Mouse (Mus musculus) neural tube, embryonic 12.5 days (tissue): Measurements from ENCODE around the gene Acss1. TPM values are rescaled to one million over a fixed set of nuclear protein-coding genes. Genes with fewer than 3 reads are reported as not detected.
A peak's percentile ranks its signal among the peaks of the same experiment; 100 is the strongest.

ENCODE experiments used
- ATAC-seq: fragments of 200-750 bp; cut with Nextera tagmentation; 2 replicates; pipeline ENCODE4 v1.8.0; 2017; ENCODE audit warnings: low read depth, mild to moderate bottlenecking, moderate TSS enrichment, moderate library complexity; ENCODE audit not compliant: low FRiP score
- H3K27ac ChIP-seq: fragments of 300-500 bp; sonication (generic); 2 replicates; pipeline ENCODE4 v1.5.1; 2016
- H3K27me3 ChIP-seq: fragments of 300-500 bp; sonication (generic); replicated peaks from 2 replicates; pipeline ENCODE4 v1.6.1; 2016; ENCODE audit warnings: mild to moderate bottlenecking
- H3K36me3 ChIP-seq: fragments of 300-500 bp; sonication (generic); 2 replicates; pipeline ENCODE4 v1.6.1; 2016; ENCODE audit warnings: mild to moderate bottlenecking
- H3K4me1 ChIP-seq: fragments of 300-500 bp; sonication (generic); 2 replicates; pipeline ENCODE4 v1.6.1; 2016
- H3K4me2 ChIP-seq: fragments of 300-500 bp; sonication (generic); replicated peaks from 2 replicates; pipeline ENCODE4 v1.6.1; 2016; ENCODE audit warnings: mild to moderate bottlenecking
- H3K4me3 ChIP-seq: fragments of 300-500 bp; sonication (generic); 2 replicates; pipeline ENCODE4 v1.5.1; 2016
- H3K9ac ChIP-seq: fragments of 300-500 bp; sonication (generic); 2 replicates; pipeline ENCODE4 v1.6.1; 2016; ENCODE audit warnings: mild to moderate bottlenecking
- H3K9me3 ChIP-seq: fragments of 300-500 bp; sonication (generic); 2 replicates; pipeline ENCODE4 v1.6.1; 2016; ENCODE audit warnings: mild to moderate bottlenecking
- WGBS: fragments of 180-500 bp; shearing (Covaris S2); methylation state at CpG from one replicate; pipeline ENCODE4 v1.1.7; 2016; 5-methylcytosine and 5-hydroxymethylcytosine counted together
- polyA plus RNA-seq: library from polyadenylated mRNA; unstranded; fragments of >200 nt; fragmentation: Nextera tagmentation; extraction: Ambion mirVana; gene quantifications from 2 replicates; pipeline ENCODE4 v1.2.1, GENCODE M21; 2016

Acss1 gene
- polyA plus RNA-seq, 1 experiment from 2014 or later: 23.5 TPM

DNA sequence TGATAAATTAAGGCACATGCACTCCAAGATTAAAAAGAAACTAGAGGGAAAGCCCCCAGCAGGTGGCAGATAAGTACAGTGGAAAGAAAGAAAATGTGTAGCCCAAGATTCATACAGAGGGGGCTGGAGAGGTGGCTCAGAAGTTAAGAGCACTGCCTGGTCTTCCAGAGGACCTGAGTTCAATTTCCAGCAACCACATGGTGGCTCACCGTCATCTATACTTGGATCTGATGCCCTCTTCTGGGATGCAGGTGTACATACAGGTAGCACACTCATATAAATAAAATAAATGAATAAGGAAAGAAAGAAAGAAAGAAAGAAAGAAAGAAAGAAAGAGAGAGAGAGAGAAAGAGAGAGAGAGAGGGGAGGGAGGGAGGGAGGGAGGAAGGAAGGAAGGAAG lies 7.2 kb upstream of the Acss1 start:
- no peak overlapping the region for H3K27ac ChIP-seq
- H3K9ac ChIP-seq: no peak overlapping the region
- no peaks in the 10 kb centered on the region for H3K4me1 ChIP-seq
- 0 out of 2 replicates have a peak, but pooled peaks cover 5% of the 10 kb centered on the region for H3K27me3 ChIP-seq
- no peaks in the 10 kb centered on the region for H3K36me3 ChIP-seq
- no peak overlapping the region for H3K4me2 ChIP-seq
- no peak overlapping the region for H3K4me3 ChIP-seq
- H3K9me3 ChIP-seq: no peaks in the 10 kb centered on the region
- no peak for ATAC-seq
- 33% methylated on average over 1 of the region's 1 CpGs for WGBS

DNA sequence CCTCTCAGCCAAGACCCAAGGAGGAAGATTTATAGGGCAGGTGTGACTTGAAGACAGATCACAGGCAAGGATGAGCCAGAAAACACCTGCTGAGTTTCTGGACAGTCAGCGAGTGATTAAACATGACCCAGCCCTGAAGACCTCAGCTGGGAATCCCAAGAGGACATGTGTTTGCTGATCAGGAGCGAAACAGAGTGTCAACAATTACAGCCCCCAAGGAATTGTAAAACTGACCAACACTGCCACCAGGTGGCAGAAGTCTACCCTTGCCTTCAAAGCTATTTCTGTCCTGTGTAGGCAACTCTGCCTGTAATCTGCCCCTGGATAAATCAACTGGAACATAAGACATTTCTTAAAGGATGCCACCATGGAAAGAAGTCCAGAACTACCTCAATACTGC lies 6.6 kb upstream of the Acss1 start:
- Histone ChIP-seq H3K27ac (no peak overlapping the region), H3K27me3 (0 out of 2 replicates have a peak, but pooled peaks cover 5% of the 10 kb centered on the region), H3K4me2 (no peak overlapping the region), H3K9me3 (no peaks in the 10 kb centered on the region), H3K4me1 (no peaks in the 10 kb centered on the region), H3K9ac (no peak overlapping the region), H3K36me3 (no peaks in the 10 kb centered on the region), H3K4me3 (no peak overlapping the region)
- 0% methylated on average over 2 of the region's 2 CpGs for WGBS
- ATAC-seq: peak; percentile 62

DNA sequence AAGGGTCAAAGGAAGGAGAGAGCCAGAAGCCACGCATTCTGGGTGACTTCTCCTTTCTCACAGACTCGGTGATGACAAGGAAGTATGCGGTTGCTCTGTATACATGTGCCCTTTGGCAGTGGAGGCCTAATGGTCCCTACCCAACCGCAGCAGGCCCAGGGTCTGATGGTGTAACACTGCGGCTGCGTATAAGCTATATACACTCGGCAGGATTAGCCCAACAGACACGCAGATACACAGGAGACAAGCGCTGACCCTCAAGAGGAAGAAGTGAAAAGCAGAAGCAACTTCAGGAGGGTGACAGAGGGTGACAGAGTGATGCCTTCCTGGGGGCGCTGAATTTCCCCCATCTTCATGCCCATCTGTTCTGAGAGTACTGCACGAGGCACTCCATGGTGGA lies 5.6 kb upstream of the Acss1 start:
- no peaks in the 10 kb centered on the region for H3K9me3 ChIP-seq
- H3K36me3 ChIP-seq: no peaks in the 10 kb centered on the region
- 87% methylated on average over 11 of the region's 11 CpGs for WGBS
- no peak overlapping the region for H3K27ac ChIP-seq
- no peak for ATAC-seq
- H3K27me3 ChIP-seq: no peaks in the 10 kb centered on the region
- no peak overlapping the region for H3K9ac ChIP-seq
- H3K4me2 ChIP-seq: no peak overlapping the region
- no peaks in the 10 kb centered on the region for H3K4me1 ChIP-seq
- no peak overlapping the region for H3K4me3 ChIP-seq

DNA sequence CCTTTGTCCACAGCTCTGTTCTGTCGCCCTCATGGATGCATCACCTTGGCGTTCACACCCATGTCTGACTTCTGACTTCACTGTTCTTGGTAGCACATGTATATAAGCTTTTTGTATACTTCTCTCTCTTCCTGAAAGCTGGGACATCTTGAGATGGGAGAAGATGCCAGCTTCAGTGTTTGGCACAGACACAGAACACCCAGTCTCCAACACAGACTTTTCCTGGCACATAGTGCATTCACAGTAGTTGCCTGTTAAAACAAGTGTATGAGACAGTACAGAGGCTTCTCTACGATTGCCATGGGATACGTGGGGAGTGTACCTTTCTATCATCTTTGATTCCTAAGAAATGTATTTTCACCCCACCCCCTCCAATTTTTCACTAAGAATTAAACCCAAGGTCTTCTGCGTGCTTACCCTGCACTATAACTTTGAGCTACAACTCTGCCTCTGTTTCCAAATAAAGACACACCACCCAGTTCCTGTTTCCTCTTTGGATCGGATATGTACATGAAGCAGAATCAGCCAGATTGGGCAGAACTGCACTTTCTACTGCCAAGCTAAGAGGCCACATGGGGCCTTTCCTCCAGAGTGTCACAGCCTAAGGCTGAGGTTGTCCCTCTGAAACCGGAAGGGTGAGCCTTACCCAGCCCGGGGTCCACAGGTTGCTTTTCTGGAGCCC lies 3.5 kb upstream of the Acss1 start:
- H3K4me3 ChIP-seq: no peak overlapping the region
- 0 out of 2 replicates have a peak, but pooled peaks cover 3% of the 10 kb centered on the region for H3K27me3 ChIP-seq
- H3K9ac ChIP-seq: no peak overlapping the region
- H3K36me3 ChIP-seq: no peaks in the 10 kb centered on the region
- WGBS: 81% methylated on average over 8 of the region's 8 CpGs
- no peak for ATAC-seq
- H3K27ac ChIP-seq: no peak overlapping the region
- no peaks in the 10 kb centered on the region for H3K9me3 ChIP-seq
- H3K4me1 ChIP-seq: peaks cover 14% of the 10 kb centered on the region; the same call in 1 of the 2 replicates
- no peak overlapping the region for H3K4me2 ChIP-seq

DNA sequence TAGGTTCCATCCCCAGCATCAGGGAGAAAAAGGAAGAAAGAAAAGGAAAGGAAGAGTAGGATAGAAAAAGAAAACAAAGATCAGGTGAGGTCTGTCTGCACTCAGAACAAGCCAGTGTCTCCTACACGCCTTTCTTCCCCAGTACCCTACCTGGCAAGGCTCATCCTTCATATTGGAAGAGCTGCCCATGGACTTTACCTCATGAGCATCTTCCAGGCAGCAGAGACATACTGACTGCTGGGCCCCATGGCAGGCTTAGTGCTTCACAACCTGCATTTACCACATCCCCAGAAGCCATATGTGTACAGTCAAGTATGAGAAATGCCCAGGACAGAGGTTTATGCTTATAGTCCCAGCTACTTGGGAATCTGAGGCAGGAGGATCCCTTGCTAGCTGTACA lies 2.6 kb upstream of the Acss1 start:
- WGBS: 93% methylated on average over 1 of the region's 1 CpGs
- Histone ChIP-seq H3K27ac (no peak overlapping the region), H3K4me3 (no peak overlapping the region), H3K4me1 (peaks cover 17% of the 10 kb centered on the region), H3K4me2 (no peak overlapping the region), H3K9me3 (no peaks in the 10 kb centered on the region), H3K9ac (no peak overlapping the region), H3K27me3 (0 out of 2 replicates have a peak, but pooled peaks cover 3% of the 10 kb centered on the region), H3K36me3 (no peaks in the 10 kb centered on the region)
- no peak for ATAC-seq

DNA sequence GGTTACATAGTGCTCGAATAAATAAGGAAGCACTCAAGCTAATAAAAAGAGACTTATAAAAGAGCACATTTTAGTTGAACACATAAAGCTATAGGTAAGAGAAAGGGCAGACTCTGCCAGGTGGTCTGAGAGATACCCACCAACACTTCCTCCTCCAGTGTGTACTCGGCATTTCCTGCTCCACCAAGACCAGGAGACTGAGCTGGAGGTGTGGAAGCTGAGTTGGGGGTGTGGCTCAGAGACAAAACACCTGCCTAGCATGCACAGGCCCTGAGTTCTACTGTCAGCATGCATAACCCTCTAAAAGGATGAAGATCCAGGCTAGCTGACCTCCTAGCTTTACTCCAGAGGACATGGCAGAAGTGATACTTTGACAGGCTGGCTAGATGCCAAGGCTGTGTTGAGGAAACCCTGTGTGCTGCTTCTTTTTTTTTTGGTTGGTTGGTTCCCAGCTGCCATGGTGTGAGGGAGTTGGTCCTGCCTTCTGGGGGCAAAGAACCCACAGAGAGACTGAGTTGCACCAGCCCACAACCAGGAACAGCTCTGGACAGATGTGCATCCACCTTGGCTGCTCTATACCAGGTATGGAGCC lies 1.2 kb upstream of the Acss1 start:
- 81% methylated on average over 2 of the region's 2 CpGs for WGBS
- Histone ChIP-seq H3K9ac (no peak overlapping the region), H3K36me3 (no peaks in the 10 kb centered on the region), H3K9me3 (no peaks in the 10 kb centered on the region), H3K4me2 (no peak overlapping the region), H3K4me1 (peaks cover 22% of the 10 kb centered on the region), H3K27me3 (0 out of 2 replicates have a peak, but pooled peaks cover 3% of the 10 kb centered on the region), H3K27ac (no peak overlapping the region), H3K4me3 (no peak overlapping the region)
- no peak for ATAC-seq

DNA sequence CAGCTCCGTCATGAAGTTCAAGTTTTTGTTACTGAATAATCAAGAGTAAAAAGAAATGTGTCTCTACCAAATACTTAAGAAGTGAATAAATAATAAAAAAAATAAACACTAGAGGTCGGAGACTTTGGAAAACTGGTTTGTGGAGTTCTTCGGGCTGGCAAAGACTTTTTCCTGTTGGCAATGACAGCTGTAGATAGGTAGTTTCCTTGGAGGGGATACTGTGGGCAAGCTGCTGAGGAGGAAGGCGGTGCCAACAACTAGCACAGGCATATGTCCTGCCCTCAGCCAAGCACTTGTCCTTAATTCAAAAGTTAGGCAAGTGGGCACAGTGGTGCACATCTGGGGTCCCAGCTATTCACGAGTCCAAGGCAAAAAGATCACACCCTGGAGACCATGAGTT lies 656 bp upstream of the Acss1 start:
- Histone ChIP-seq H3K36me3 (no peaks in the 10 kb centered on the region), H3K9me3 (no peaks in the 10 kb centered on the region), H3K27ac (no peak overlapping the region), H3K4me1 (peaks cover 22% of the 10 kb centered on the region), H3K4me2 (peak overlapping the region; percentile 87), H3K4me3 (no peak overlapping the region), H3K9ac (no peak overlapping the region), H3K27me3 (0 out of 2 replicates have a peak, but pooled peaks cover 3% of the 10 kb centered on the region)
- 83% methylated on average over 5 of the region's 5 CpGs for WGBS
- no peak for ATAC-seq

DNA sequence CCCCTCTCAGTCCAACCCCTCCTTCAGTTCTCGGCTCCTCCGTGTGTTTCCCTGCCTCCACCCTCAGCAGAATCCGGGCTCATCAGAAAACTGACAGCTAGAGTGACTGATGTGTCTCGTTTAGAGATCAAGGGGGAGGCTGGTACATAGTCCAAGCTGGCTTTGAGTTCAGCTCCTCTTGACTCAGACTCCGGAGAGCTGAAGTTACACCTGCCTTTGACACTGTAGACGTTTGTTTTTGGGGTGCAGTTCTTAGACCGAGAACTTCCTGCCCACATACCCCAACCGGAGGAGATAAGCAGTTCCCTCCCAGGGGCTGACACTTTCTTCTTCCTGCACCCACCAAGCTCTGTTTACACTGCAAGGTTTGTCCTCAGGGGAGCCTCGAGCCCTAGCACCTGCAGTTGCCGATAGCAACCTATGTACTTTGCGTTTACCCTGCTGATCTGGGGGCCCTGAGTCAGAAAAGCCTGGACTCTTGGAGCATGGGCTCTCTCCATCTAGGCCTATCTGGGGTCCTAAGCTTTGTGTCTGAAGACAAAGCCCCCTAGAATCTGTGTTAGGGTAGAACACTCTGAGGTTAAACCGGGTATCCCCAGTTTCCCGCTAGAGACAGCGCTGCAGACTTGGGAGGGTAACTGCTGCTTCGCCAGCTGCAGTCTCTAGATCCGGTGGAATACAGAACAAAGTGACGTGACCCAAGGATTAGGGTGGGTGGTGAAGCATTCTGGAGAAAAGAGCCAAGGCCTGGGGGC lies 1.1 kb downstream of the Acss1 start:
- no peak overlapping the region; the same call in 1 of the 2 replicates for H3K27ac ChIP-seq
- peaks cover 22% of the 10 kb centered on the region for H3K4me1 ChIP-seq
- peak overlapping the region; percentile 87 for H3K4me2 ChIP-seq
- no peaks in the 10 kb centered on the region for H3K9me3 ChIP-seq
- ATAC-seq: peak; percentile 62
- H3K9ac ChIP-seq: peak overlapping the region; percentile 69
- H3K36me3 ChIP-seq: no peaks in the 10 kb centered on the region
- 4% methylated on average over 17 of the region's 17 CpGs for WGBS
- 0 out of 2 replicates have a peak, but pooled peaks cover 3% of the 10 kb centered on the region for H3K27me3 ChIP-seq
- H3K4me3 ChIP-seq: peak overlapping the region; percentile 65

DNA sequence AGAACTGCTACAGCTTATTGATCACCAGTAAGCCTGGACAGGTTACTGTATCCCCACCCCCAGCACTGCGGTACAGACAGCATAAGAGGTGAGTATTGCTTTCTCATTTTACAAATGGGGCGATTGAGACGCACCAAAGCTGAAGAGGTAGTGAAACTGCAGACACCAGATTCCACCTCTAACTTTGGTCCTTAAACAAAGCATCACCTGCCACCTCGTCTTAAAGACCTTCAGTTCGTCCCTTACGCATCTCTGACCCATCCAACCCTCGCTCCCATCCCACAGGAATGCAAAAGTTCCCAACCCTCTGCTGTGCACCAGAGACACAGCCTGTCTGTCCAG lies 1.6 kb downstream of the Acss1 start:
- H3K4me2 ChIP-seq: peak overlapping the region; percentile 87
- H3K9ac ChIP-seq: peak overlapping the region; percentile 69
- peak overlapping the region; percentile 65 for H3K4me3 ChIP-seq
- no peak; the same call in 1 of the 2 replicates for ATAC-seq
- H3K9me3 ChIP-seq: no peaks in the 10 kb centered on the region
- H3K27ac ChIP-seq: no peak overlapping the region
- no peaks in the 10 kb centered on the region for H3K36me3 ChIP-seq
- H3K4me1 ChIP-seq: peaks cover 22% of the 10 kb centered on the region
- 0 out of 2 replicates have a peak, but pooled peaks cover 3% of the 10 kb centered on the region for H3K27me3 ChIP-seq
- 50% methylated on average over 7 of the region's 7 CpGs for WGBS

DNA sequence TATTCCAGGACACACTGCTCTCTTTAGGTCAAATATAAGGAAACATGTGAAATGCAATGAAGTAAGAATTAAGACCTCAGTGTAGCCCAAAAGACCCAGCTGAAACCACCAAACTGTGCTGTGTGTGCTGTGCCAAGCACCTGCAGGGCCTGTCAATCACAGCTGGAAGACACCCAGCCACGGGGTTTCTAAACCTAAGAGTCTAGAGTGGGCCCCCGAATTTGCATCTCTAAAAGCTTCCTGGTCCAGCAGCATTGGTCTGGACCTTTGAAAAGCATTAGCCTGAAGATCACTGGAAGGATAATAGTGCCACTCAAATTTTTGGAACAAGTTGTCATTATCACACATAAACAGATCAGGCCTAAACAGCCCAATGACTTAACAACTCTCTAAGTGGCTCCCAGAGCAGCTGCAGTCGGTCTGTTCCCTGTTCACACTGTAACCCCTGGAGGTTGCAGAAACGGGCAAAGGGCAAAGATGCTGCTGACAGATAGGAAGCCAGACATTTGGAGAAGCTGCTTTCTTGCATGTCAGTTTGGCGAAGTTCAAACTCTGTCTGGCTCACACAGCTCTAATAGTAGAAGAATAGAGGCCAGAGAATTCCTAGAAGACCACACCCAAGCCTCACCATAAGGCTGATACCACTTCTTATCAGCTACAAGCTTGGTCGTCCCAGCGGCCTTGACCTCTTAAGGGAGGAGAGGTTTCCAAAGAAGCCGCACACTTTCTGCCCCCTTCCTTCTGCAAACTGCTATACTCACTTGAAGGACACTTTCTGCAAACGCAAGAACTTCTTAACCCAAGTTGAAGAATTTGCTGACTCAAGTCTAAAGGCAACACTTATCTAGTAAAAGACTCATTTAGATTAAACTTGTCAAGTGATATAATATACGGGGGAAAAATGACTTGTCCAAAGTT lies 2.5 kb downstream of the Acss1 start:
- Histone ChIP-seq H3K4me1 (peaks cover 22% of the 10 kb centered on the region), H3K27ac (no peak overlapping the region)

DNA sequence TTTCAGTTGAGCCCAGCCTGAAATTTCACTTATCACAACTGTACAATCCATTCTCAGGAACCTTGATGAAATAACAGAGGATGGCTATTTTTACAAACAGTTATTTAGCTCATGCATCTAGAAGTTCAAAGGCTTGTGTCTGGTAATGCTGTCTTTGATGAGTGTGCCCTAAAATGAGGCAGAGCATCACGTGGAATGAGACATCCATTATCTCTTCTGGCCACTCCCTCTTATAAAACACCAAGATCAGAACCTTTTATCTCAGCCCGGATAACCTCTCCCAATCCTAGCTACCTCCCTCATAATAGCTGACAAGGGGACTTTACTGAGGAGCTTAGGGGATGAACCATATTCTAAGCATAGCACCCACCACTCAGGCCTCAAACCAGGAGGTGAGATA lies 3.3 kb downstream of the Acss1 start:
- H3K4me2 ChIP-seq: peak overlapping the region; percentile 40

More for the DNA sequence above, 2.5 kb downstream of the Acss1 start:
- 50% methylated on average over 10 of the region's 10 CpGs for WGBS
- Histone ChIP-seq H3K4me3 (no peak overlapping the region), H3K36me3 (no peaks in the 10 kb centered on the region), H3K4me2 (peak overlapping the region; percentile 40), H3K9me3 (no peaks in the 10 kb centered on the region), H3K27me3 (0 out of 2 replicates have a peak, but pooled peaks cover 3% of the 10 kb centered on the region), H3K9ac (no peak overlapping the region)
- ATAC-seq: no peak

More for the DNA sequence above, 3.3 kb downstream of the Acss1 start:
- ATAC-seq: no peak
- Histone ChIP-seq H3K9ac (no peak overlapping the region), H3K27ac (no peak overlapping the region), H3K4me1 (peaks cover 22% of the 10 kb centered on the region), H3K4me3 (no peak overlapping the region), H3K9me3 (no peaks in the 10 kb centered on the region), H3K36me3 (no peaks in the 10 kb centered on the region), H3K27me3 (0 out of 2 replicates have a peak, but pooled peaks cover 3% of the 10 kb centered on the region)
- WGBS: 33% methylated on average over 2 of the region's 2 CpGs
